Mouse (Mus musculus): Measurements from ENCODE around the gene Fbxw8. TPM values are rescaled to one million over a fixed set of nuclear protein-coding genes. Genes with fewer than 3 reads are reported as not detected.

Gene Fbxw8
- polyA plus RNA-seq, 1 experiment = 30.9 TPM

DNA sequence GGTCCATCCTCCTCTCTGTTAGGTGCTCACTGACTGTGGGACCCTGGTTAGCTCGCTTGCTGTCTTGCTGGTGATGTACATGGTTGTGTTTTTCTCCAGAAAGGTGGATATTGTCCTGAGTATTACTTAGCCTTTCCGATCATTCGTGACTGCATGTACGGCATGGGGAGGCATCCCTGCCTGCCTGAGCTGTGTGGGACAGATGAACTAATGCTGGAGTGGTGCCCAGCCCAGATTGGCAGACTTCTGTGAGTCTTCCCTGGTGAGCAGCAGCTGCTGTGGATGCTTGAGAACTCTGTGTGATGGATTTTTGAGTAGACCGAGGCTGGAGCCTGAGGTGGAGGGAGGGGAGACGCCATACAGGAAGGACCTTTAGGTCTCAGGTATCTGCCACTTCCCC is 110.4 kb downstream of the Fbxw8 start:
- DNase-seq (ENCODE audit: low spot score) = no peak

- no peak for DNase-seq (ENCODE audit: low spot score)
Observed at GRCm38 (mm10) chr5:118043761-118044160, 111.5 kb downstream of the Fbxw8 start.

GRCm38 (mm10) chr5:118042599-118042998 is 112.7 kb downstream of the Fbxw8 start:
- no peak for DNase-seq (ENCODE audit: low spot score)

- DNase-seq (ENCODE audit: low spot score) = no peak
Observed at GRCm38 (mm10) chr5:118039241-118039668, 116.0 kb downstream of the Fbxw8 start.

- DNase-seq (ENCODE audit: low spot score) = no peak
Observed at GRCm38 (mm10) chr5:118037798-118038484, 117.3 kb downstream of the Fbxw8 start.

DNA sequence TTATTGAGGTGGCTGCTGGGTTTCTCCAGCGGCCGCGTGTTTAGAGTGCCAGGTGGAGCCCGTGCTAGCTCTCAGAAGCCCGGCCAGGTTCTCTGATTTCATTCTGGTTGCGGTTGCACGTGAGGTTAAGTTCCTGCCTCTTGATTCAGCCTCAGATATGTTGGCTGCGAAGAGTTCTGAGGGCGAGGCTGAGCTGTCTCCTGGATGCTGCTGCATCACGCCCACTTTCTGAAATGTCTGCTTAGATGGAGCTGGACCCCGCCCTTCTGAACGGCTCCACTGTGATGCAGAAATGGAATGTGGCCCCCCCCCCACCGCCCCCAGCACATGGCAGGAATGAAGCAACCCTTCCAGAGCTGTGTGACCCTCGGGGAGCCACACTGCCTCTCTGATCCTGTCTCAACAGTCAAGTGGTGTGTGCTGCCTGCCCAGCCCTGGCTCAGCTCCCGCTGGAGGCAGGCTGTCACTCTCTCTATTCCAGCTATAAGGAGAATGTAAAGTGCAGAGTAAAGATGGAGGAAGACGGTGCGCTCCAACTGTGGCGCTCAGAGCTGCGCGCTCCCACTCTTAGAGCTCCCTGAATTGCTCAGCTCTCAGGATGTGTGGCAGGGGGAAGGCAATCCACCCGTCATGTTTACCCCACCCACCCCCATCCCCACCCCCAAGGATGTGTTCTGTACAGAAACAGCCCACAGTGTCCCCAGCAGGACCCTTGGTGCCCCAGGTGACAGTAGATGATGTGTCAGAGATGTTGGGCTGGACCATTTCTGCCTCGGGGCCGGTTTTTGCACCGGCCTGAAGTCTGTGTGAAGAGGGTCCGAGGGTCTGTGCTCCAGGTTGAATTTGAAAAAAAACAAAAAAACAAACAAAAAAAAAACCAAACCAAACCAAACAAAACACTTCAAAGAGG is 118.1 kb downstream of the Fbxw8 start:
- no peak for DNase-seq (ENCODE audit: low spot score)

DNA sequence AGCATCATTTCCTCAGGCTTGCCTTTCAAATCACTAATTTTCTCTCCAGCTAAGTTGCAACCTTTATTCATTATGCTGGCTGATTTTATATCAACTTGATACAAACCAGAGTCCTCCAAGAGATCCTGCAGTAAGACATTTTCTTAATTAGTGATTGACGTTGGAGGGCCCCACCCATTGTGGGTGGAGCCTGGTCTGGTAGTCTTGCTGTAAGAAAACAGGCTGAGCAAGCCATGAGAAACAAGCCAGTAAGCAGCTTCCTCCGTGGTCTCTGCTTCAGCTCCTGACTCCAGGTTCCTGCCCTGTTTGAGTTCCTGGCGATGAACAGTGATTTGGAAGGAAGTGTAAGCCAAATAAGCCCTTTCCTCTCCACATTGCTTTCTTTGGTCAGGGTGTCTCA is 119.5 kb downstream of the Fbxw8 start:
- no peak for DNase-seq (ENCODE audit: low spot score)

- no peak for DNase-seq (ENCODE audit: low spot score)
Observed at GRCm38 (mm10) chr5:118034632-118035031, 120.6 kb downstream of the Fbxw8 start.

GRCm38 (mm10) chr5:118033740-118034139 is 121.5 kb downstream of the Fbxw8 start:
- no peak for DNase-seq (ENCODE audit: low spot score)

DNA sequence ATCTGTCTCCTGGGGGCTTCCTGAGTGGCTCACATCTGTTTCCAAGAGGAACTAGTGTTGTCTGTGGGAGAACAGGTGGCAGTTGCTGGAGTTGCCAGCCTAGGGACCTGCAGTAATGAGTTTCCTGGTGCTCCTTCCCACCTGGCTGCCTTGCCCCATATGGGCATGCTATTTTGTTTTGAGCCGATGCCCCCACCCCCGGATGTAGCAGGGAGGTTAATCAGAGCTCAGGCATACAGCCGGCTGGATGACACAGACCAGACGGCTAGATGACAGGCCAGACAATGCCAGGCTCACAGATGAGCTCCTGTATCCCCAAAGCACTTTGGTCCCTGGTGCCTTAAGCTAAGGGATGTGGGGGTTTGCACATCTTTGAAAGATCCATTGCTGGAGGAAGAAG is 121.9 kb downstream of the Fbxw8 start:
- no peak for DNase-seq (ENCODE audit: low spot score)

DNA sequence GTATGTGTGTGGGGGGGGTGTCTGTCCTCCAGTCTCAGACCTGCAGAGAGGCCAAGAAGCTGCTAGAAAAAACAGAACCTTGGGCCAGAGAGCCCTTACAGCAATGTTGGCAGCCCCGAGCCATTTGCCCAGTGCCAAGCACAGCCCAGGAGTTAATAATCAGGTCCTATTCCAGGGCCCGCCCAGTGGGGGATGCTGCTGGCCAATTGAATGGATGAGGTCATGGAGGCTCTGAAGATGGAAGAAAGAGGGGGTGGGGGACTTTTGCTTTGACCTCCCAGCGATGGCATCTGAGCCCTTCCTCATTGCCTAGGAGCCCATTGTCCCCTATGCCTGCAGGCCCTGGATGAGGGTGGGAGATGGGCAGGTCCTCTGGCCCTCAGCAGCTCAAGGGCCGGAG is 123.8 kb downstream of the Fbxw8 start:
- DNase-seq (ENCODE audit: low spot score) = no peak

- DNase-seq (ENCODE audit: low spot score) = no peak
Observed at GRCm38 (mm10) chr5:118031059-118031458, 124.2 kb downstream of the Fbxw8 start.

- no peak for DNase-seq (ENCODE audit: low spot score)
Observed at GRCm38 (mm10) chr5:118030022-118030675, 125.1 kb downstream of the Fbxw8 start.

GRCm38 (mm10) chr5:118029420-118029819 is 125.8 kb downstream of the Fbxw8 start:
- no peak for DNase-seq (ENCODE audit: low spot score)

DNA sequence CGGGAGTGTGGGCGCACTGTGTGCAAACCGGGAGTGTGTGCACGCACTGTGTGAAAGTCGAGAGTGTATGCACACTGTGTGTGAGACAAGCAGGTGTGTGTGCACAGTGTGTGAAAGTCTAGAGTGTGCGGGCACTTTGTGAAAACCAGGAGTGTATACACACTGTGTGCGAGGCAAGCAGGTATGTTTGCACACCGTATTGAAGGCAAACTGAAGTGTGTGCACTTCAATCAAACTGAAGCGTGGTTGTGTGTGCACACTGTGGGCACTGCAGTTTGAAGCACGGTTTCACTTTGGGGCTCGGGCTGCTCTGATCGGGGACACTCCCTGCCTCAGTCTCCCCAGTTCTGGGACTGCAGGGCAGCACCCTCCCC is 126.2 kb downstream of the Fbxw8 start:
- no peak for DNase-seq (ENCODE audit: low spot score)

DNA sequence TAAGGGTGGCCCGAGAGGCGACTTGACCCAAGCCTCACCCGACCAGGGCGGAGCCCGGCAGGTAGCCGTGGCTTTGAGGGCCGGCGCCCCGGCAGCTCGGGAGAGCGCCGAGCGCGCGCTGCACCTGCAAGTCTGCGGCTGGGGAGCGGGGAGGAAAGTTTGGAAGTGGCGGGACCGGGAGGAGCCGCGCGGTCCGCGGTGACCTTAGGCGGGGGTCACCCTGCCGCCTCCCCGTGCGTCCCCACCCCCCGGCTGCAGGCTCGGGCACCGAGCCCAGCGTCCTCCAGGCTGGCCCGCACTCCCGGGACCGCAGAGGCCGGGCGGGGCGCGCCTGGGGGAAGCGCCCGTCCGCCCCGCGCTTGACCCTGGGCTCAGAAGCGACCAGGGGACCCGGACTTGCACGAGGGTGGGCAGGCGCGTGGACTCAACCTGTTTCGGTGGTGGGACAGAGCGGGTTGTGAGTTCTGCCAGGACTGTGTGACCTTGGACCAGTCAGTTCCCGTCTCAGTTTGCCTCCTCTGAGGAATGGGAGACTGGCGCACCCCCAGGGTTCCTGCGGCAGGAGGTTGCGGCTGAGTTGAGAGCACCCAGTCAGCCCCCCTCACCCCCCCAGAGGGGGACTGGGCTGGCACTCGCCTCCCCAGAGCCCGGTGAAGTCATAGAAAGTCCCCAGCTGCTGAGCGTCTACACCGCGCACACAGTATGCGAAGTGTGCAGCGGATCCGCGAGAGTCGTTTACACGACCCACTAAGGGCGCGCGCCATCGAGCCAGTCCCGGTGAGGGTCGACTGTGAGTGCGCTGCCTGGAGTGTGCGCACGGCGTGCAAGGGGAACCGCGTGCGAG is 126.9 kb downstream of the Fbxw8 start:
- DNase-seq (ENCODE audit: low spot score) = no peak

GRCm38 (mm10) chr5:118027698-118028190 is 127.5 kb downstream of the Fbxw8 start, which contains the start of gene Tesc:
Gene Tesc (plus strand): TSS chr5:118027743.
- DNase-seq (ENCODE audit: low spot score) = no peak

GRCm38 (mm10) chr5:118027101-118027697 is 128.1 kb downstream of the Fbxw8 start:
- no peak for DNase-seq (ENCODE audit: low spot score)

DNA sequence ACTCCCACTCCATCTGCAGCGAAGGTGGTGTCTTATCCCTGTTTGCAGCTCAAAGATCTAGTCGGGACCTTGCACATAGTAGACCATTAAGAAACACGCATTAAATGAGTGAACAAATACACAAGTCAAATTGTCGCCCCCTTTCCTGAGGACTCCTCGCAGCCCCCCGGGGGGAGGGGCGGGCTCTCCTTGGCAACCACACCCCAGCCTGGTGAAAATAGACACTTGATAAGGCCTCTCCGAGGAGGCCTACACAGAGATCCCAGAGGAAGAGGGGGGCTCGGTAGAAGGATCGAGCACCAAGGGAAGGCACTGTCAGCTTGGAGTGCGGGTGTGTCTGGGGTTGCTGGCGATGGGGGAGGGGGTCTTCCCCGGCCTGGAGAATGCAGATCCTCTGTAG is 128.9 kb downstream of the Fbxw8 start:
- no peak for DNase-seq (ENCODE audit: low spot score)

GRCm38 (mm10) chr5:118025880-118026279 is 129.4 kb downstream of the Fbxw8 start:
- no peak for DNase-seq (ENCODE audit: low spot score)

- no peak for DNase-seq (ENCODE audit: low spot score)
Observed at GRCm38 (mm10) chr5:118023053-118023452, 132.2 kb downstream of the Fbxw8 start.

Data from urinary bladder, adult 2 months (tissue).